Mouse (Mus musculus): Measurements from ENCODE around the gene Cyp2ab1.

DNA sequence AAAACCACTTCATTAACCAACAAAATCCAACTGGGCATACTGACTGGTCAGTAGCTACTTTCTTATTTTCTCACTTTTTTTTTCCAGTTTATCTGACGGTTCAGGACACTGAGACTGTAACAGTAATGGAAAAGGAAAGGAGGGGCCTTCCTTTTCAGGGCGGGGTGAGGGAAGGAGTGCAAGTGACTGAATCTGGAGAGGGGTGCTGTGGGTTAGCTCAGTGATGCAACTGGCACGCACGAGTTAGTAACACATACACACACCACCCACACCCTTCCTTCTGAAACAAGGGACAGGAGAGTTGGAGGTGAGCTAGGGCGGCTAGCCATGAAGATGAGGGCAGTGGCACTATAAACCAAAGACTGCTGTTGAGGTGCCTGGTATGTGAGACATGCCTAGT, 1.3 kb downstream of the Cyp2ab1 start:
- no peak for TF ChIP-seq CTCF (IDR thresholded peaks at IDR 0.05; ENCODE audit: borderline replicate concordance, insufficient read depth, low read length)
- TF ChIP-seq POLR2A (IDR thresholded peaks at IDR 0.05; ENCODE audit: low read depth, low read length): no peak
